Mouse (Mus musculus) midbrain, embryonic 16.5 days (tissue): ENCODE data around the gene Clec2d. TPM values are rescaled to one million over a fixed set of nuclear protein-coding genes. Genes with fewer than 3 reads are reported as not detected.

Experiments used
- ATAC-seq: fragments of 200-750 bp; cut with Nextera tagmentation; 2 replicates; pipeline ENCODE4 v1.8.0; 2017; ENCODE audit warnings: moderate TSS enrichment
- H3K27ac ChIP-seq: fragments of 300-500 bp; sonication (generic); 2 replicates; pipeline ENCODE4 v1.5.1; 2014; ENCODE audit warnings: mild to moderate bottlenecking, low read length, mixed read lengths
- H3K27me3 ChIP-seq: fragments of 300-500 bp; sonication (generic); 2 replicates; pipeline ENCODE4 v1.6.1; 2014; ENCODE audit warnings: low read depth, low read length, mixed read lengths; ENCODE audit not compliant: control insufficient read depth, insufficient read depth
- H3K36me3 ChIP-seq: fragments of 300-500 bp; sonication (generic); 2 replicates; pipeline ENCODE4 v1.6.1; 2014; ENCODE audit warnings: mild to moderate bottlenecking, low read length, moderate library complexity, mixed read lengths; ENCODE audit not compliant: control insufficient read depth, insufficient read depth
- H3K4me1 ChIP-seq: fragments of 300-500 bp; sonication (generic); 2 replicates; pipeline ENCODE4 v1.6.1; 2014; ENCODE audit warnings: mild to moderate bottlenecking, low read length, mixed read lengths; ENCODE audit not compliant: control insufficient read depth, insufficient read depth
- H3K4me2 ChIP-seq: fragments of 300-500 bp; sonication (generic); 2 replicates; pipeline ENCODE4 v1.6.1; 2014; ENCODE audit warnings: mild to moderate bottlenecking, low read length, mixed read lengths
- H3K4me3 ChIP-seq: fragments of 300-500 bp; sonication (generic); 2 replicates; pipeline ENCODE4 v1.5.1; 2014; ENCODE audit warnings: low read depth, mild to moderate bottlenecking, low read length, moderate library complexity, mixed read lengths
- H3K9ac ChIP-seq: fragments of 300-500 bp; sonication (generic); 2 replicates; pipeline ENCODE4 v1.6.1; 2014; ENCODE audit warnings: low read depth, low read length, mixed read lengths
- H3K9me3 ChIP-seq: fragments of 300-500 bp; sonication (generic); replicated peaks from 2 replicates; pipeline ENCODE4 v1.6.1; 2014; ENCODE audit warnings: mild to moderate bottlenecking, low read length, mixed read lengths; ENCODE audit not compliant: control insufficient read depth, poor library complexity, severe bottlenecking
- WGBS: fragments of 180-500 bp; shearing (Covaris S2); extraction: QIAGEN DNeasy Blood & Tissue Kit; methylation state at CpG from one replicate; pipeline ENCODE4 v1.1.7; 2014; 5-methylcytosine and 5-hydroxymethylcytosine counted together
- microRNA-seq: library from miRNA; unstranded; fragments of <30 nt; microRNA quantifications from one replicate; pipeline ENCODE4, GENCODE M21; 2017
- polyA plus RNA-seq: library from polyadenylated mRNA; unstranded; fragments of >200 nt; fragmentation: Nextera tagmentation; extraction: Ambion mirVana; gene quantifications from 2 replicates; pipeline ENCODE4 v1.2.1, GENCODE M21; 2015

The Clec2d gene
- polyA plus RNA-seq, 1 experiment from 2014 or later, result not detected

DNA sequence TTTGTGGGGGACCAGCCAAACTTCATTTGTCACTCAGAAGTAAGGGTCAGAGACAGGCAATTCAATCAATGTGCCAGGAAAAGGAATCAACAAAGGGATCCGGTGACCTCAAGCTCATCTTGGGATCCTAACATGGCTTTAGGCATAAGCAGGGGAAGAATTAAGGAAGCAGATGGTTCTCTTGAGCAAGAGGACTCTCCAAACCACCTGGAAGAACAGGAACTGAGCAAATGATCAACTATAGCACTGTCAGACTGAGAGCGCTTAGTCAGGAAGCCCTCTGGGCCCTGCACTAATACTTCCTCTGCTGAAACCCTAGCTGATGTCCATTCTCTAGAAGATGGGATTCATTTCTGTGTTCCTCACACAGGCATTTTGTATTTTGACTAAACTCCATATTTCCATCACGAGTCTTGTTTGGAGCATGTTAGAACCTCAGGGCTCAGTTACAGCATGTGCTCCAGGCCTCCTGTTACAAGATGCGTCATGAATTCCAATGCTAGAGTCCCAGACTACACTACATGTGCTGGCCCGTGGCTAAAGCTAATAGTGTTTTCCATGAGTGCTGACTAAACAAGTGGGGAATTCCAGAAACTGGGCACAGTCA, 55.5 kb downstream of the Clec2d start:
- Histone ChIP-seq H3K27ac (no peak overlapping the region), H3K36me3 (no peaks in the 10 kb centered on the region), H3K4me2 (no peak overlapping the region), H3K4me1 (peaks cover 3% of the 10 kb centered on the region; the same call in 1 of the 2 replicates), H3K9me3 (no peaks in the 10 kb centered on the region), H3K9ac (no peak overlapping the region), H3K27me3 (no peaks in the 10 kb centered on the region), H3K4me3 (no peak overlapping the region)
- 91% methylated on average over 5 of the region's 5 CpGs for WGBS
- ATAC-seq, result no peak

Small RNAs within 50 kb of the gene (microRNA-seq; reads per million reads assigned to microRNA genes)
- gene Gm27514, result not detected

Other genes starting within 250 kb of the Clec2d start
- gene Clec2g, start 246.2 kb upstream of the Clec2d start, polyA plus RNA-seq, result not detected in 2 replicates
- 0.80 and 0.87 TPM in 2 replicates for gene Klrb1f, start 134.7 kb upstream of the Clec2d start, polyA plus RNA-seq
- gene Clec2e, start 79.7 kb upstream of the Clec2d start, polyA plus RNA-seq, result not detected in 2 replicates
- gene Cd69, start 94.8 kb downstream of the Clec2d start, polyA plus RNA-seq, result not detected in 2 replicates
- gene 4922502D21Rik, start 151.2 kb downstream of the Clec2d start, polyA plus RNA-seq, result not detected in 2 replicates
- 0.28 and 0.40 TPM in 2 replicates for gene Clec12a, start 162.1 kb downstream of the Clec2d start, polyA plus RNA-seq
- gene Clec12b, start 205.3 kb downstream of the Clec2d start, polyA plus RNA-seq, result 0.45 TPM in 1 of 2 replicates, not detected in the other
- 0.34 and 0.65 TPM in 2 replicates for gene Clec1b, start 216.7 kb downstream of the Clec2d start, polyA plus RNA-seq
- gene Clec9a, start 228.2 kb downstream of the Clec2d start, polyA plus RNA-seq, result 0.45 and 0.47 TPM in 2 replicates